Mouse (Mus musculus) kidney, embryonic 15.5 days (tissue): ENCODE data around the gene Mtr. TPM values are rescaled to one million over a fixed set of nuclear protein-coding genes. Genes with fewer than 3 reads are reported as not detected.

ENCODE experiments used
- ATAC-seq: fragments of 200-750 bp; cut with Nextera tagmentation; replicated peaks from 2 replicates; pipeline ENCODE4 v1.8.0; 2017; ENCODE audit warnings: moderate TSS enrichment; ENCODE audit not compliant: low FRiP score
- H3K27ac ChIP-seq: fragments of 300-500 bp; sonication (generic); 2 replicates; pipeline ENCODE4 v1.5.1; 2015; ENCODE audit warnings: mild to moderate bottlenecking, inconsistent platforms
- H3K27me3 ChIP-seq: fragments of 300-500 bp; sonication (generic); 2 replicates; pipeline ENCODE4 v1.6.1; 2015; ENCODE audit warnings: inconsistent platforms
- H3K36me3 ChIP-seq: fragments of 300-500 bp; sonication (generic); 2 replicates; pipeline ENCODE4 v1.6.1; 2015; ENCODE audit warnings: inconsistent platforms
- H3K4me1 ChIP-seq: fragments of 300-500 bp; sonication (generic); 2 replicates; pipeline ENCODE4 v1.6.1; 2015; ENCODE audit warnings: inconsistent platforms
- H3K4me2 ChIP-seq: fragments of 300-500 bp; sonication (generic); 2 replicates; pipeline ENCODE4 v1.6.1; 2015; ENCODE audit warnings: moderate library complexity, mild to moderate bottlenecking, inconsistent platforms
- H3K4me3 ChIP-seq: fragments of 300-500 bp; sonication (generic); replicated peaks from 2 replicates; pipeline ENCODE4 v1.5.1; 2015; ENCODE audit warnings: mild to moderate bottlenecking, inconsistent platforms
- H3K9ac ChIP-seq: fragments of 300-500 bp; sonication (generic); 2 replicates; pipeline ENCODE4 v1.6.1; 2015; ENCODE audit warnings: mild to moderate bottlenecking, inconsistent platforms
- H3K9me3 ChIP-seq: fragments of 300-500 bp; sonication (generic); replicated peaks from 2 replicates; pipeline ENCODE4 v1.6.1; 2016; ENCODE audit warnings: inconsistent platforms
- WGBS: fragments of 180-500 bp; shearing (Covaris S2); methylation state at CpG from one replicate; pipeline ENCODE4 v1.1.7; 2015; ENCODE audit warnings: mixed read lengths; 5-methylcytosine and 5-hydroxymethylcytosine counted together
- polyA plus RNA-seq: library from polyadenylated mRNA; unstranded; fragments of >200 nt; fragmentation: Nextera tagmentation; extraction: Ambion mirVana; gene quantifications from 2 replicates; pipeline ENCODE4 v1.2.1, GENCODE M21; 2015

Mtr gene
- 13.7 and 15.0 TPM in 2 replicates for polyA plus RNA-seq

GRCm38 (mm10) chr13:12257391-12258380, at the start of gene Mtr:
Gene Mtr, minus strand, starts transcription at chr13:12258113.
- under 1% methylated on average over 69 of the region's 69 CpGs for WGBS
- no peaks in the 10 kb centered on the region for H3K9me3 ChIP-seq
- no peaks in the 10 kb centered on the region for H3K27me3 ChIP-seq
- H3K36me3 ChIP-seq = peaks cover 18% of the 10 kb centered on the region
- H3K4me2 ChIP-seq = peak within 1 kb of the TSS; percentile 67
- H3K4me3 ChIP-seq = peak within 1 kb of the TSS; percentile 70
- H3K9ac ChIP-seq = peak within 1 kb of the TSS; percentile 78
- peaks cover 15% of the 10 kb centered on the region for H3K4me1 ChIP-seq
- ATAC-seq = peak; percentile 100
- H3K27ac ChIP-seq = peak within 1 kb of the TSS; percentile 92

- Histone ChIP-seq H3K27me3 (no peaks in the 10 kb centered on the region), H3K4me3 (no peak overlapping the region), H3K27ac (no peak overlapping the region), H3K9ac (no peak overlapping the region), H3K9me3 (no peaks in the 10 kb centered on the region), H3K4me1 (peaks cover 2% of the 10 kb centered on the region; the same call in 1 of the 2 replicates), H3K4me2 (no peak overlapping the region), H3K36me3 (no peaks in the 10 kb centered on the region)
- ATAC-seq = no peak
- 72% methylated on average over 4 of the region's 4 CpGs for WGBS
Measured at GRCm38 (mm10) chr13:12307286-12307685, 49.4 kb upstream of the Mtr start.

GRCm38 (mm10) chr13:12305540-12305939, 47.6 kb upstream of the Mtr start:
- Histone ChIP-seq H3K27me3 (no peaks in the 10 kb centered on the region), H3K9me3 (no peaks in the 10 kb centered on the region), H3K4me3 (no peak overlapping the region), H3K4me2 (no peak overlapping the region), H3K4me1 (no peaks in the 10 kb centered on the region), H3K9ac (no peak overlapping the region), H3K36me3 (no peaks in the 10 kb centered on the region), H3K27ac (no peak overlapping the region)
- WGBS = 88% methylated on average over 8 of the region's 8 CpGs
- ATAC-seq = no peak

GRCm38 (mm10) chr13:12304991-12305390, 47.1 kb upstream of the Mtr start:
- no peak overlapping the region for H3K4me3 ChIP-seq
- H3K36me3 ChIP-seq = no peaks in the 10 kb centered on the region
- no peak for ATAC-seq
- no peaks in the 10 kb centered on the region for H3K4me1 ChIP-seq
- WGBS = 85% methylated on average over 5 of the region's 5 CpGs
- no peak overlapping the region for H3K9ac ChIP-seq
- H3K9me3 ChIP-seq = no peaks in the 10 kb centered on the region
- no peak overlapping the region for H3K27ac ChIP-seq
- no peak overlapping the region for H3K4me2 ChIP-seq
- H3K27me3 ChIP-seq = no peaks in the 10 kb centered on the region

DNA sequence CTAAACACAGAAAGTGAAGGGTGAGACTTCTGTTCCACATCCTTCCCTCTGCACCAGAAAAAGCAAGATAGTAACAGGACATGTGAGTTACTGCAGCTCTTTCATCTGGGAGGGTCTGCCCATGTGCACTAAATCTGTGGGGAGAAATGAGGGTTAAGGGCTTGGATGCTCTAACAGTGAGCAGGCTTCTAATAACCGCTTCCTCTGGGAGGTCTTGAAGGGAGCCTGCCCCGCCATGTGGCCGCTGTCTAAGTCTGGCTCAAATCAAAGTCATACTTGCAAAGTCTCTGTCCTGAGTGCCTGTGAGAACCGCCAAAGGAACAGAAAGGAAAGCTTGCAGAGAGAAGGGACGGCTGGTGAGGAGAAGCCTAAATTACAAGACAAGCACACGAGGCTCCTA, 39.9 kb upstream of the Mtr start:
- ATAC-seq = 0 out of 2 replicates have a peak, but pooled peaks have one; percentile 15
- Histone ChIP-seq H3K4me3 (no peak overlapping the region), H3K27me3 (no peaks in the 10 kb centered on the region), H3K36me3 (no peaks in the 10 kb centered on the region), H3K9ac (no peak overlapping the region), H3K9me3 (no peaks in the 10 kb centered on the region), H3K4me2 (no peak overlapping the region), H3K4me1 (no peaks in the 10 kb centered on the region), H3K27ac (no peak overlapping the region)
- WGBS = 72% methylated on average over 6 of the region's 6 CpGs

GRCm38 (mm10) chr13:12296701-12297100, 38.8 kb upstream of the Mtr start:
- no peaks in the 10 kb centered on the region for H3K4me1 ChIP-seq
- WGBS = 83% methylated on average over 3 of the region's 3 CpGs
- H3K27ac ChIP-seq = no peak overlapping the region
- no peaks in the 10 kb centered on the region for H3K9me3 ChIP-seq
- no peak overlapping the region for H3K4me3 ChIP-seq
- no peaks in the 10 kb centered on the region for H3K27me3 ChIP-seq
- no peaks in the 10 kb centered on the region for H3K36me3 ChIP-seq
- no peak overlapping the region for H3K4me2 ChIP-seq
- no peak overlapping the region for H3K9ac ChIP-seq
- ATAC-seq = peak; percentile 22; the same call in 1 of the 2 replicates

DNA sequence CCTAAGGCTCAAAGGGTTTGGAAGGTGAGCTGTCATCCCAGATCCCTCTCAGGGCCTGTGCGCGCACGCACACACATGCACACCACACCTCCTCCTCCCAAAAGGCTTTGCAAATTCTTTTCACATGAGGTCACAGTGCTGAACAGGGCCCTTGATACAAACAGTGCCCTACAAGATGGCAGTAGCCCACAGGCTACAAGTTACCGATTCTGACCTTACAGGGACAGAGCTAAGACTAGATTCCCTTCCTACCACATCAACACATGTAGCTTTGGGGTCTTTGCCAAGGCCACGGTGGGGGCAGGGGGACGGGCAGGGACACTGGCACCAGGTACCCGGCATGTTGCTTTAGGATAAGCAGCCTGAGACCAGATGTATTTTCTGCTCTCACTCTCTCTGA, 35.9 kb upstream of the Mtr start:
- no peak for ATAC-seq
- Histone ChIP-seq H3K9ac (no peak overlapping the region), H3K27ac (no peak overlapping the region), H3K4me1 (no peaks in the 10 kb centered on the region), H3K4me3 (no peak overlapping the region), H3K27me3 (no peaks in the 10 kb centered on the region), H3K9me3 (no peaks in the 10 kb centered on the region), H3K4me2 (no peak overlapping the region), H3K36me3 (no peaks in the 10 kb centered on the region)
- WGBS = 89% methylated on average over 7 of the region's 7 CpGs

- no peak overlapping the region for H3K4me2 ChIP-seq
- H3K4me1 ChIP-seq = no peaks in the 10 kb centered on the region
- 89% methylated on average over 7 of the region's 7 CpGs for WGBS
- H3K4me3 ChIP-seq = no peak overlapping the region
- no peak for ATAC-seq
- no peak overlapping the region for H3K27ac ChIP-seq
- no peaks in the 10 kb centered on the region for H3K27me3 ChIP-seq
- H3K36me3 ChIP-seq = no peaks in the 10 kb centered on the region
- no peak overlapping the region for H3K9ac ChIP-seq
- H3K9me3 ChIP-seq = no peaks in the 10 kb centered on the region
Measured at GRCm38 (mm10) chr13:12290700-12291099, 32.8 kb upstream of the Mtr start.

- ATAC-seq = no peak
- 90% methylated on average over 11 of the region's 11 CpGs for WGBS
Measured at GRCm38 (mm10) chr13:12284528-12284927, 26.6 kb upstream of the Mtr start.

GRCm38 (mm10) chr13:12283826-12284225, 25.9 kb upstream of the Mtr start:
- Histone ChIP-seq H3K4me2 (no peak overlapping the region), H3K27me3 (no peaks in the 10 kb centered on the region), H3K27ac (no peak overlapping the region), H3K9ac (no peak overlapping the region), H3K36me3 (no peaks in the 10 kb centered on the region), H3K9me3 (no peaks in the 10 kb centered on the region), H3K4me1 (no peaks in the 10 kb centered on the region), H3K4me3 (no peak overlapping the region)
- 87% methylated on average over 3 of the region's 3 CpGs for WGBS
- ATAC-seq = no peak

More at GRCm38 (mm10) chr13:12284528-12284927, 26.6 kb upstream of the Mtr start:
- H3K27me3 ChIP-seq = no peaks in the 10 kb centered on the region
- H3K9ac ChIP-seq = no peak overlapping the region
- no peaks in the 10 kb centered on the region for H3K4me1 ChIP-seq
- no peaks in the 10 kb centered on the region for H3K9me3 ChIP-seq
- H3K4me3 ChIP-seq = no peak overlapping the region
- no peak overlapping the region for H3K4me2 ChIP-seq
- H3K36me3 ChIP-seq = no peaks in the 10 kb centered on the region
- no peak overlapping the region for H3K27ac ChIP-seq

DNA sequence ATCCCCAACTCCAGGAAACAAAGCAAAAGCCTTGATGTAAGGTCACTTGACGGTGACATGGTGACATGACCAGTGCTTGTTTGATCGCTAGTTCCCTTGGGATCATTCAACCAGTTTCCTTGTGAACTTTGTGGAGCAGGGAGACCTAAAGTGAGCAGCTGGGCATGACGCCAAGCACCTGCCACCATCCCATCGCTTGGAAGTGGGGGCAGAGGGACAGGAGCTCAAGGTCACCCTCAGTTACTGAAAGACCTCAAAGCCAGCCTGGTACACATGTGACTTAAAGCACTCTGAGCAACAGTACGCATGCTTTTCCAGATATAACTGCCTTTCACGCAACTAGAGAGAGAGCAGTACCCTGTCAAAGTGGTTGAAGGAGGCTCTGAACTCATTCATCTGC, 16.8 kb upstream of the Mtr start:
- 0 out of 2 replicates have a peak, but pooled peaks have one; percentile 13 for ATAC-seq

DNA sequence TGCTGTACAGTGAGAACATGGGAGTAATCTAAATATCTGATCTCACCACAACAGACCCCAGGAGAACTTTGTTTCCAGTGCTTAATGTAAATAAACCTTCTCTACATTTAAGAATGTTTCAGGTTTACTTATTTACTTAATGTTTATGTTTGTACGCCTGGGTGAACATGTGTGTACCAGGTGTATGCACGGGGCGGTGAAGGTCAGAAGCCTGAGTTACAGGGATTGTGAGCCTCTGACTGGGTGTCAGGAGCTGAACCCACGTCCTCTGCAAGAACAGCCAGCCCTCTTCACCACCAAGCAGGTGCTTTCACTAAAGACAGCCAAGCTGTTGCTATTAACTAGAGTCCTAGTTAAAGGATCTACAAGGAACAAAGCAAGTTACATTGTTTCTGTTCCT, 16.3 kb upstream of the Mtr start:
- Histone ChIP-seq H3K27ac (peak overlapping the region; percentile 45; the same call in 1 of the 2 replicates), H3K9me3 (no peaks in the 10 kb centered on the region), H3K4me3 (no peak overlapping the region), H3K9ac (no peak overlapping the region), H3K4me1 (0 out of 2 replicates have a peak, but pooled peaks cover 4% of the 10 kb centered on the region), H3K4me2 (no peak overlapping the region), H3K36me3 (no peaks in the 10 kb centered on the region), H3K27me3 (no peaks in the 10 kb centered on the region)
- peak; percentile 49; the same call in 1 of the 2 replicates for ATAC-seq
- WGBS = 70% methylated on average over 4 of the region's 4 CpGs

More for the DNA sequence above, 16.8 kb upstream of the Mtr start:
- Histone ChIP-seq H3K27ac (peak overlapping the region; percentile 45), H3K4me2 (no peak overlapping the region), H3K9me3 (no peaks in the 10 kb centered on the region), H3K4me3 (no peak overlapping the region), H3K4me1 (0 out of 2 replicates have a peak, but pooled peaks cover 4% of the 10 kb centered on the region), H3K9ac (no peak overlapping the region), H3K36me3 (no peaks in the 10 kb centered on the region), H3K27me3 (no peaks in the 10 kb centered on the region)
- WGBS = 62% methylated on average over 6 of the region's 6 CpGs
